Mouse (Mus musculus): ENCODE data around the gene Rnf103. TPM values are rescaled to one million over a fixed set of nuclear protein-coding genes. Genes with fewer than 3 reads are reported as not detected.
"Not testable (repeated sequence)": the region's sequence is repeated elsewhere in the genome, so short reads cannot be mapped to it uniquely, and the experiment has no call there.

Gene Rnf103
- polyA plus RNA-seq (2015; fragmentation: Nextera tagmentation; extraction: Ambion mirVana) = 24.9 and 26.0 TPM in 2 replicates

- peak within 1 kb of the TSS; percentile 88 for H3K4me3 ChIP-seq
- H3K27ac ChIP-seq = peak within 1 kb of the TSS; percentile 98
- no peaks in the 10 kb centered on the region for H3K9me3 ChIP-seq
- peak within 1 kb of the TSS; percentile 98 for H3K9ac ChIP-seq
- peak within 1 kb of the TSS; percentile 71 for H3K4me2 ChIP-seq
- peak; percentile 98 for ATAC-seq (replicated peaks)
- 0 out of 2 replicates have a peak, but pooled peaks cover 2% of the 10 kb centered on the region for H3K36me3 ChIP-seq (replicated peaks)
- under 1% methylated on average over 74 of the region's 79 CpGs for WGBS
- no peaks in the 10 kb centered on the region for H3K27me3 ChIP-seq (replicated peaks)
- H3K4me1 ChIP-seq = peaks cover 18% of the 10 kb centered on the region
Measured at GRCm38 (mm10) chr6:71493675-71494340, at the start of gene Rnf103. Gene Rnf103, plus strand, starts transcription at chr6:71493894.

- no peak overlapping the region for H3K4me2 ChIP-seq
- no peaks in the 10 kb centered on the region for H3K36me3 ChIP-seq (replicated peaks)
- peaks cover 10% of the 10 kb centered on the region for H3K4me1 ChIP-seq
- no peaks in the 10 kb centered on the region for H3K27me3 ChIP-seq (replicated peaks)
- no peaks in the 10 kb centered on the region for H3K9me3 ChIP-seq
- 72% methylated on average over 1 of the region's 1 CpGs for WGBS
- no peak overlapping the region for H3K9ac ChIP-seq
- no peak for ATAC-seq (replicated peaks)
- no peak overlapping the region for H3K4me3 ChIP-seq
- no peak overlapping the region for H3K27ac ChIP-seq
Measured at GRCm38 (mm10) chr6:71444756-71445155, 48.9 kb upstream of the Rnf103 start.

GRCm38 (mm10) chr6:71445560-71445959 is 48.1 kb upstream of the Rnf103 start:
- Histone ChIP-seq H3K9me3 (no peaks in the 10 kb centered on the region), H3K4me1 (peaks cover 10% of the 10 kb centered on the region), H3K4me3 (no peak overlapping the region), H3K4me2 (no peak overlapping the region), H3K36me3 (replicated peaks) (no peaks in the 10 kb centered on the region), H3K9ac (no peak overlapping the region), H3K27ac (no peak overlapping the region), H3K27me3 (replicated peaks) (no peaks in the 10 kb centered on the region)
- 90% methylated on average over 6 of the region's 6 CpGs for WGBS
- no peak for ATAC-seq (replicated peaks)

GRCm38 (mm10) chr6:71452792-71453191 is 40.9 kb upstream of the Rnf103 start:
- no peak for ATAC-seq (replicated peaks)
- no peak overlapping the region for H3K27ac ChIP-seq
- H3K4me1 ChIP-seq = no peaks in the 10 kb centered on the region
- WGBS = 84% methylated on average over 2 of the region's 2 CpGs
- H3K9ac ChIP-seq = no peak overlapping the region
- no peak overlapping the region for H3K4me2 ChIP-seq
- H3K4me3 ChIP-seq = no peak overlapping the region
- no peaks in the 10 kb centered on the region for H3K27me3 ChIP-seq (replicated peaks)
- no peaks in the 10 kb centered on the region for H3K9me3 ChIP-seq
- H3K36me3 ChIP-seq (replicated peaks) = no peaks in the 10 kb centered on the region

GRCm38 (mm10) chr6:71453983-71454739 is 39.5 kb upstream of the Rnf103 start:
- H3K9me3 ChIP-seq; H3K36me3 ChIP-seq (replicated peaks); H3K9ac ChIP-seq; ATAC-seq (replicated peaks); H3K4me2 ChIP-seq; H3K27ac ChIP-seq; H3K4me3 ChIP-seq; H3K27me3 ChIP-seq (replicated peaks); H3K4me1 ChIP-seq: not testable (repeated sequence)

GRCm38 (mm10) chr6:71457956-71458608 is 35.6 kb upstream of the Rnf103 start:
- 82% methylated on average over 8 of the region's 8 CpGs for WGBS

GRCm38 (mm10) chr6:71465146-71465545 is 28.5 kb upstream of the Rnf103 start:
- WGBS = 48% methylated on average over 3 of the region's 3 CpGs

More at GRCm38 (mm10) chr6:71457956-71458608, 35.6 kb upstream of the Rnf103 start:
- Histone ChIP-seq H3K9me3 (no peaks in the 10 kb centered on the region), H3K27me3 (replicated peaks) (no peaks in the 10 kb centered on the region), H3K36me3 (replicated peaks) (no peaks in the 10 kb centered on the region), H3K4me3 (no peak overlapping the region), H3K4me2 (no peak overlapping the region), H3K4me1 (no peaks in the 10 kb centered on the region), H3K27ac (no peak overlapping the region), H3K9ac (no peak overlapping the region)
- ATAC-seq (replicated peaks) = no peak

GRCm38 (mm10) chr6:71467766-71468165 is 25.9 kb upstream of the Rnf103 start:
- Histone ChIP-seq H3K9me3 (no peaks in the 10 kb centered on the region), H3K36me3 (replicated peaks) (no peaks in the 10 kb centered on the region), H3K4me1 (no peaks in the 10 kb centered on the region), H3K9ac (no peak overlapping the region), H3K4me2 (no peak overlapping the region), H3K27me3 (replicated peaks) (no peaks in the 10 kb centered on the region), H3K27ac (no peak overlapping the region), H3K4me3 (no peak overlapping the region)
- ATAC-seq (replicated peaks) = no peak
- 83% methylated on average over 4 of the region's 4 CpGs for WGBS

More at GRCm38 (mm10) chr6:71465146-71465545, 28.5 kb upstream of the Rnf103 start:
- no peaks in the 10 kb centered on the region for H3K9me3 ChIP-seq
- no peaks in the 10 kb centered on the region for H3K36me3 ChIP-seq (replicated peaks)
- H3K9ac ChIP-seq = no peak overlapping the region
- no peaks in the 10 kb centered on the region for H3K27me3 ChIP-seq (replicated peaks)
- no peak overlapping the region for H3K27ac ChIP-seq
- H3K4me1 ChIP-seq = no peaks in the 10 kb centered on the region
- no peak overlapping the region for H3K4me3 ChIP-seq
- H3K4me2 ChIP-seq = no peak overlapping the region
- ATAC-seq (replicated peaks) = no peak

- H3K9me3 ChIP-seq = no peaks in the 10 kb centered on the region
- H3K27me3 ChIP-seq (replicated peaks) = no peaks in the 10 kb centered on the region
- H3K27ac ChIP-seq = no peak overlapping the region
- H3K4me3 ChIP-seq = no peak overlapping the region
- H3K9ac ChIP-seq = no peak overlapping the region
- H3K4me2 ChIP-seq = no peak overlapping the region
- ATAC-seq (replicated peaks) = no peak
- H3K4me1 ChIP-seq = no peaks in the 10 kb centered on the region
- 67% methylated on average over 3 of the region's 3 CpGs for WGBS
- no peaks in the 10 kb centered on the region for H3K36me3 ChIP-seq (replicated peaks)
Measured at GRCm38 (mm10) chr6:71469291-71469690, 24.4 kb upstream of the Rnf103 start.

GRCm38 (mm10) chr6:71471830-71472520 is 21.7 kb upstream of the Rnf103 start:
- Histone ChIP-seq H3K4me2 (no peak overlapping the region), H3K9ac (no peak overlapping the region), H3K4me3 (no peak overlapping the region), H3K27ac (no peak overlapping the region), H3K9me3 (no peaks in the 10 kb centered on the region), H3K27me3 (replicated peaks) (no peaks in the 10 kb centered on the region), H3K4me1 (no peaks in the 10 kb centered on the region), H3K36me3 (replicated peaks) (no peaks in the 10 kb centered on the region)
- WGBS = 90% methylated on average over 4 of the region's 4 CpGs
- no peak for ATAC-seq (replicated peaks)

- WGBS = 83% methylated on average over 1 of the region's 1 CpGs
- Histone ChIP-seq H3K9me3 (no peaks in the 10 kb centered on the region), H3K27me3 (replicated peaks) (no peaks in the 10 kb centered on the region), H3K4me1 (no peaks in the 10 kb centered on the region), H3K4me2 (no peak overlapping the region), H3K36me3 (replicated peaks) (no peaks in the 10 kb centered on the region), H3K9ac (no peak overlapping the region), H3K4me3 (no peak overlapping the region), H3K27ac (no peak overlapping the region)
- ATAC-seq (replicated peaks) = no peak
Measured at GRCm38 (mm10) chr6:71472786-71473185, 20.9 kb upstream of the Rnf103 start.

GRCm38 (mm10) chr6:71475604-71476003 is 18.1 kb upstream of the Rnf103 start:
- Histone ChIP-seq H3K4me2 (no peak overlapping the region), H3K36me3 (replicated peaks) (no peaks in the 10 kb centered on the region), H3K4me3 (no peak overlapping the region), H3K27me3 (replicated peaks) (no peaks in the 10 kb centered on the region), H3K27ac (no peak overlapping the region), H3K9ac (no peak overlapping the region), H3K9me3 (no peaks in the 10 kb centered on the region), H3K4me1 (no peaks in the 10 kb centered on the region)
- 87% methylated on average over 3 of the region's 3 CpGs for WGBS
- no peak for ATAC-seq (replicated peaks)

Measured in midbrain, embryonic 15.5 days (tissue).